Mouse (Mus musculus) bone marrow, adult 2 months (tissue): Measurements from ENCODE around the gene Fitm2.

ENCODE experiments used
- CTCF ChIP-seq: fragments of 200-500 bp; IDR thresholded peaks from 2 replicates; pipeline ENCODE4 v1.5.1; 2011; ENCODE audit warnings: low read length, control low read depth; ENCODE audit not compliant: control insufficient read depth, insufficient read depth
- POLR2A ChIP-seq: fragments of 200-500 bp; IDR thresholded peaks from 2 replicates; pipeline ENCODE4 v1.6.1; 2011; ENCODE audit warnings: low read depth, mild to moderate bottlenecking, control low read depth, low read length, borderline replicate concordance; ENCODE audit not compliant: control insufficient read depth

DNA sequence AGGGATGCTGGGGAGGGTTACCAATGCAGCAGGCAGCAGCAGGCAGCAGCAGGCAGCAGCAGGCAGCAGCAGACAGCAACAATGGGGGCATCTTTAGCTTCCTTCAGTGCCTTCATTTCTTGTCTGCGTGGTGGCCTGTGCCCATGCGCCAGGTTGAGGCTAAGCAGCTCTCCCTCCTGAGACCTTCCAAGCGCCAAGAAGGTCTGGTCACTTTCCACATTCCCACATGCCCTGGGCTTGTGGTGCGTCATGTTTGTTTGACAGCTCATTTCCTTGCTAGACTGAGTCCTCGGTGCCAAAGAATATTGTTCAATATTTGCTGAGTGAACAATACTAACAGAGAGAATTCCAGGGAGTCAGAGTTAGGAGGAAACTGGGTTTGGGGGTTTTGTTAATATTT, 21.5 kb upstream of the Fitm2 start:
- TF ChIP-seq POLR2A: no peak
- TF ChIP-seq CTCF: no peak
